Mouse (Mus musculus): ENCODE results near the gene E2f8.

GRCm38 (mm10) chr7:48918389-48918788 lies 37.0 kb upstream of the E2f8 start:
- TF ChIP-seq POLR2A (IDR thresholded peaks at IDR 0.05; ENCODE audit: low read depth, low read length), result no peak
- no peak for TF ChIP-seq HCFC1 (IDR thresholded peaks at IDR 0.05; ENCODE audit: low read depth, low read length)
- TF ChIP-seq E2F4 (IDR thresholded peaks at IDR 0.05; ENCODE audit: insufficient replicate concordance, low read depth, low read length), result no peak
- TF ChIP-seq CTCF (conservative IDR thresholded peaks at IDR 0.05 in 1 of 2, IDR thresholded peaks at IDR 0.05 in 1 of 2; ENCODE audit: low read depth in 2 of 2, low read length in 2 of 2), result no peak
- no peak for TF ChIP-seq EP300 (IDR thresholded peaks at IDR 0.05; ENCODE audit: low read length)
- no peak for TF ChIP-seq SMC3 (IDR thresholded peaks at IDR 0.05; ENCODE audit: low read depth, low read length)
- TF ChIP-seq MYC (IDR thresholded peaks at IDR 0.05; ENCODE audit: low read depth, low read length), result no peak

All from CH12.LX (cell line).